Mouse (Mus musculus): ENCODE results near the gene Dscaml1.

GRCm38 (mm10) chr9:45660191-45660590 is 233.8 kb downstream of the Dscaml1 start:
- TF ChIP-seq CTCF (IDR thresholded peaks at IDR 0.05; ENCODE audit: control insufficient read depth, insufficient read depth, insufficient replicate concordance, low read depth, low read length) (no peak), POLR2A (IDR thresholded peaks at IDR 0.05; ENCODE audit: control insufficient read depth, low read depth, low read length) (no peak)
